Mouse (Mus musculus) NIH3T3 (cell line): Measurements from ENCODE around the gene Vgll4.

ENCODE experiments used
- DNase-seq: peaks from one replicate; pipeline ENCODE4 v3.0.0-alpha.2; 2012; ENCODE audit warnings: low read depth

Gene Vgll4

GRCm38 (mm10) chr6:114936941-114937313 lies 32.9 kb downstream of the Vgll4 start:
- DNase-seq: no peak

GRCm38 (mm10) chr6:114936297-114936940 lies 33.4 kb downstream of the Vgll4 start:
- DNase-seq: no peak

- peak; percentile 34 for DNase-seq
These were observed 34.4 kb downstream of the Vgll4 start for GRCm38 (mm10) chr6:114935362-114935761.

- DNase-seq: no peak
These were observed 35.7 kb downstream of the Vgll4 start for GRCm38 (mm10) chr6:114934045-114934444.

- no peak for DNase-seq
These were observed 36.8 kb downstream of the Vgll4 start for GRCm38 (mm10) chr6:114932991-114933392.

- DNase-seq: peak; percentile 37
These were observed 37.7 kb downstream of the Vgll4 start for GRCm38 (mm10) chr6:114932116-114932500.

- DNase-seq: peak; percentile 60
These were observed 38.3 kb downstream of the Vgll4 start for GRCm38 (mm10) chr6:114931212-114932115.

- no peak for DNase-seq
These were observed 39.1 kb downstream of the Vgll4 start for GRCm38 (mm10) chr6:114930646-114931045.

GRCm38 (mm10) chr6:114930038-114930591 lies 39.7 kb downstream of the Vgll4 start:
- peak; percentile 75 for DNase-seq

GRCm38 (mm10) chr6:114929346-114929745 lies 40.4 kb downstream of the Vgll4 start:
- peak; percentile 90 for DNase-seq

- DNase-seq: peak; percentile 89
These were observed 41.3 kb downstream of the Vgll4 start for GRCm38 (mm10) chr6:114928462-114928861.

- DNase-seq: peak; percentile 44
These were observed 42.4 kb downstream of the Vgll4 start for GRCm38 (mm10) chr6:114927400-114927799.

- peak; percentile 75 for DNase-seq
These were observed 43.2 kb downstream of the Vgll4 start for GRCm38 (mm10) chr6:114926369-114927157.

- no peak for DNase-seq
These were observed 44.6 kb downstream of the Vgll4 start for GRCm38 (mm10) chr6:114925196-114925595.

- DNase-seq: peak; percentile 75
These were observed 47.3 kb downstream of the Vgll4 start for GRCm38 (mm10) chr6:114922355-114923096.

GRCm38 (mm10) chr6:114921632-114922354 lies 48.0 kb downstream of the Vgll4 start:
- peak; percentile 94 for DNase-seq

- peak; percentile 66 for DNase-seq
These were observed 49.0 kb downstream of the Vgll4 start for GRCm38 (mm10) chr6:114920523-114921445.

- DNase-seq: peak; percentile 55
These were observed 50.0 kb downstream of the Vgll4 start for GRCm38 (mm10) chr6:114919670-114920313.

- no peak for DNase-seq
These were observed 50.8 kb downstream of the Vgll4 start for GRCm38 (mm10) chr6:114918994-114919393.
